Mouse (Mus musculus): ENCODE data around the gene Nostrin. TPM values are rescaled to one million over a fixed set of nuclear protein-coding genes. Genes with fewer than 3 reads are reported as not detected.

Gene Nostrin
- total and polyA plus RNA-seq, 3 experiments: 0.24 to 2.5 (median 0.29) TPM

DNA sequence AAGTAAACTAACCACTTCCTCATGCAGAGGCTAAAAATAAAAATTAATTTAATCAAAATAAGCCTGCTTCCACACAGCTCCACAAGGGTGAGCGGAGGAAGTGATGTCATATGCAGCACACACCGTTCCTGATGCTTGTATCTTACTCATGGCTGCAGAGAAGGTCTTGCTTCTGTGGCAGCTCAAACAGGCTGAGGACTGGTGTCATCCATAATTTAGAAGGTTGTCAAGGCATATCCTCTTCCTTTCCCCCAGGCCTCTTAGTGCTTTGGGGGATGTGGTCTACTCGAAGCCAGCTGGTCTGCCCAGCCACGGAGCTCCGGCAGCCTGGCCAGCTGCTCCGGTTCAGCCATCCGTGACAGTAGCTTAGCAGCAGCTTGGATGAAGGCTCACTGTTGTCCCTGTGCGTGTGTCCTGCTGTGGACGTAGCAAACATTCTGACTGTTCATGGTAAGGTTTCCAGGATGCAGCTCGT is 6.6 kb upstream of the Nostrin start:
- Histone ChIP-seq H3K27me3 (replicated peaks) (no peaks in the 10 kb centered on the region), H3K9me3 (replicated peaks; ENCODE audit: low read length) (no peaks in the 10 kb centered on the region), H3K36me3 (replicated peaks in 1 of 2; ENCODE audit: control insufficient read depth in 1 of 2, insufficient read depth in 1 of 2, low read length in 1 of 2) (no peaks in the 10 kb centered on the region), H3K79me2 (replicated peaks; ENCODE audit: control insufficient read depth, extremely low read depth, insufficient read depth, poor library complexity, severe bottlenecking) (no peaks in the 10 kb centered on the region), H3K4me3 (replicated peaks in 1 of 3; ENCODE audit: low read depth in 2 of 3, low read length in 2 of 3, poor library complexity in 1 of 3) (no peak overlapping the region), H3K9ac (ENCODE audit: insufficient read depth, low read depth) (no peak overlapping the region), H3K27ac (ENCODE audit: insufficient read depth, low read depth) (no peak overlapping the region), H3K4me2 (ENCODE audit: insufficient read depth, low read depth, poor library complexity, severe bottlenecking) (no peak overlapping the region), H3K4me1 (ENCODE audit: control insufficient read depth in 1 of 2, insufficient read depth in 2 of 2) (peaks cover 3 to 40% of the 10 kb centered on the region in 2 experiments; a peak in 3 of 4 replicates)
- dilution Hi-C loops (cut with MboI; ENCODE audit: extremely low pct_ligation_motif_present, extremely low pct_unique_long_range_greater_than_20kb, low sequenced_read_pairs): no loop called here
- no peak for DNase-seq (ENCODE audit: extremely low read depth)
- TF ChIP-seq RCOR1 (conservative IDR thresholded peaks at IDR 0.05; ENCODE audit: low read depth, low read length) (no peak), ETS1 (conservative IDR thresholded peaks at IDR 0.05; ENCODE audit: low read depth, low read length) (peak; percentile 16; the same call in 1 of the 2 replicates)
- in situ Hi-C loops (cut with MboI; ENCODE audit: low pct_ligation_motif_present, low pct_unique_long_range_greater_than_20kb, low sequenced_read_pairs): no loop called here

DNA sequence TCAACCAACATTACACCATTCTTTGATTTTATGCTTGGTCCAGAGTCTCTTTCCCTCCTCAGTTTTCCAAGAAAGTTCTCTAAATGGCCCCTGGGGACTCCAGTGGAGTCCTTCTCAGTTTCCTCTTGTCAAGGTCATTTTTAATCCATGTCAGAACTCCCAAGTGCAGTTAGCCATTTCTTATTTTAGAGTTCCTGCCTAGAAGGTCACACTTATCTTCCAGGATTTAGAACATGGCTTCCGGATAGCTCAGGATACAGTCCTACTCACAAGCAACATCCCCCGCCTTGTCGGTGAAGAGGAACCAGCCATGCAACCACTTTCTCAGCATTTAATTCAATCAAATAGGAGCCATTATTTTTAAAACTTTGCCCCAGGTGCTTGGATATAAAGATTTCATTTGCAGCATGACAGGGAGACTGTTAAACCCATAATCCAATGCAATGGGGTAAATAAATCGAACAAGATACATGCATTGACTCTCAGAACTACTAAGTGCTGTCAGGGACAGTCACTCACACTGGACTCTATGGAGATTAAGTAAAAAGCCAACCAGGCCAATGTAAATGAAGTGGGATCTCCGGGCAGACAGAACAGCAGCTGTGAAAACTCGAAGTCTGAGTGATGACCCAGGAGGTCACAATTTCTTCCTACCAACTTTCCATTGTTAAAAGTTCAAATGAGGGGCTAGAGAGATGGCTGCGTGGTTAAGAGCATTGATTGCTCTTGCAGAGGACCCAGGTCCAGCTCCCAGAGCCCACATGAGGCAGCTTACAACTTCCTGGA is 6.0 kb upstream of the Nostrin start:
- DNase-seq (ENCODE audit: extremely low read depth): no peak
- H3K9ac ChIP-seq (ENCODE audit: insufficient read depth, low read depth): no peak overlapping the region
- no peaks in the 10 kb centered on the region for H3K9me3 ChIP-seq (replicated peaks; ENCODE audit: low read length)
- H3K4me1 ChIP-seq (ENCODE audit: control insufficient read depth in 1 of 2, insufficient read depth in 2 of 2): peaks cover 3 to 40% of the 10 kb centered on the region in 2 experiments; a peak in 3 of 4 replicates
- no peak overlapping the region for H3K4me3 ChIP-seq (replicated peaks in 1 of 3; ENCODE audit: low read depth in 2 of 3, low read length in 2 of 3, poor library complexity in 1 of 3)
- H3K27me3 ChIP-seq (replicated peaks): no peaks in the 10 kb centered on the region
- H3K4me2 ChIP-seq (ENCODE audit: insufficient read depth, low read depth, poor library complexity, severe bottlenecking): no peak overlapping the region
- no peak overlapping the region for H3K27ac ChIP-seq (ENCODE audit: insufficient read depth, low read depth)
- TF ChIP-seq MXI1 (IDR thresholded peaks at IDR 0.05; ENCODE audit: low read depth, low read length) (no peak), GABPA (IDR thresholded peaks at IDR 0.05; ENCODE audit: insufficient replicate concordance, low read depth, low read length) (no peak), SMC3 (IDR thresholded peaks at IDR 0.05; ENCODE audit: low read depth, low read length) (no peak), ZNF384 (IDR thresholded peaks at IDR 0.05; ENCODE audit: low read depth, low read length) (no peak), ELF1 (IDR thresholded peaks at IDR 0.05; ENCODE audit: low read depth, low read length) (no peak), USF1 (IDR thresholded peaks at IDR 0.05; ENCODE audit: low read depth, low read length) (no peak), ZKSCAN1 (IDR thresholded peaks at IDR 0.05; ENCODE audit: borderline replicate concordance, low read depth, low read length) (no peak), MAFK (IDR thresholded peaks at IDR 0.05; ENCODE audit: insufficient replicate concordance, low read length) (no peak), MAZ (IDR thresholded peaks at IDR 0.05; ENCODE audit: low read depth, low read length) (no peak), MYC (IDR thresholded peaks at IDR 0.05; ENCODE audit: low read depth, low read length) (no peak), MAX (IDR thresholded peaks at IDR 0.05; ENCODE audit: low read length) (no peak), SIN3A (IDR thresholded peaks at IDR 0.05; ENCODE audit: low read length) (no peak), JUN (IDR thresholded peaks at IDR 0.05; ENCODE audit: insufficient read depth, low read depth, low read length) (no peak), USF2 (conservative IDR thresholded peaks at IDR 0.05; ENCODE audit: low read depth, low read length) (no peak), RCOR1 (conservative IDR thresholded peaks at IDR 0.05; ENCODE audit: low read depth, low read length) (no peak), UBTF (IDR thresholded peaks at IDR 0.05; ENCODE audit: low read depth, low read length) (no peak), NRF1 (IDR thresholded peaks at IDR 0.05; ENCODE audit: low read depth, low read length) (no peak), CHD2 (IDR thresholded peaks at IDR 0.05; ENCODE audit: low read length) (no peak), CHD1 (IDR thresholded peaks at IDR 0.05; ENCODE audit: low read depth, low read length) (no peak)
- in situ Hi-C loops (cut with MboI; ENCODE audit: low pct_ligation_motif_present, low pct_unique_long_range_greater_than_20kb, low sequenced_read_pairs) (no loop called here), dilution Hi-C loops (cut with MboI; ENCODE audit: extremely low pct_ligation_motif_present, extremely low pct_unique_long_range_greater_than_20kb, low sequenced_read_pairs) (no loop called here)
- H3K36me3 ChIP-seq (replicated peaks in 1 of 2; ENCODE audit: control insufficient read depth in 1 of 2, insufficient read depth in 1 of 2, low read length in 1 of 2): no peaks in the 10 kb centered on the region
- no peaks in the 10 kb centered on the region for H3K79me2 ChIP-seq (replicated peaks; ENCODE audit: control insufficient read depth, extremely low read depth, insufficient read depth, poor library complexity, severe bottlenecking)

Data from CH12.LX (cell line).